Mouse (Mus musculus) liver, postnatal 0 days (tissue): ENCODE measurements around the gene Ccdc42.

Experiments
- CTCF ChIP-seq: sonication (generic); IDR thresholded peaks from 2 replicates; pipeline ENCODE4 v1.5.1; 2016; ENCODE audit warnings: antibody characterized with exemption, low read depth
- EP300 ChIP-seq: IDR thresholded peaks from 2 replicates; pipeline ENCODE4 v1.6.1; 2016; ENCODE audit warnings: antibody characterized with exemption, low read depth, mild to moderate bottlenecking

GRCm38 (mm10) chr11:68623225-68623870, 36.5 kb downstream of the Ccdc42 start:
- TF ChIP-seq CTCF (no peak), EP300 (no peak)
